Mouse (Mus musculus) gastrocnemius, adult 18-20 months (tissue): ENCODE results near the gene Aurka. TPM values are rescaled to one million over a fixed set of nuclear protein-coding genes. Genes with fewer than 3 reads are reported as not detected.

ENCODE experiments used
- DNase-seq: peaks from one replicate; pipeline ENCODE4 v3.0.0; 2021; ENCODE audit warnings: low spot score
- total RNA-seq, 2 experiments: library from RNA; stranded (reverse); gene quantifications; 2 replicates each; pipeline ENCODE4 v1.2.3; 2021

The Aurka gene
- total RNA-seq, 2 experiments from 2014 or later = 7.5 to 15.0 TPM

DNA sequence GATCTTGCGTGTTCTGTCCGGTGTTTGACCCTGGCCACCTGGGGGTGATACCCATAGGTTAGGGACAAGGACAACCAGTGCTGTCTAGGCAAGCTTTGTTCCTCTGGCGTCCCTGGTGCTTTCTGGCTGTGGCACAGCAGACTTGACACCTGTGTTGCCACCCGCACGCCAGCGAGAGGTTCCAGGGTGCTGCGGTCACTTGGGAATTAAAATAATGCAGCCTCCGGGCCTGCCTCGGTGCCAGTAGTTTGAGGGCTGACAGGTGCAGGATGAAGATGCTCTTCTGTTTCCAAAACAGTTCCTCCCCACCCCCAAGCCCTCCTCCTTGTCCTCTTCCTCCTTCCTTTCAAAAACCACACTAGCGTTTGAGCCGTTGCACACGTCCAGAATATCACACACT lies 11.6 kb upstream of the Aurka start:
- no peak for DNase-seq

DNA sequence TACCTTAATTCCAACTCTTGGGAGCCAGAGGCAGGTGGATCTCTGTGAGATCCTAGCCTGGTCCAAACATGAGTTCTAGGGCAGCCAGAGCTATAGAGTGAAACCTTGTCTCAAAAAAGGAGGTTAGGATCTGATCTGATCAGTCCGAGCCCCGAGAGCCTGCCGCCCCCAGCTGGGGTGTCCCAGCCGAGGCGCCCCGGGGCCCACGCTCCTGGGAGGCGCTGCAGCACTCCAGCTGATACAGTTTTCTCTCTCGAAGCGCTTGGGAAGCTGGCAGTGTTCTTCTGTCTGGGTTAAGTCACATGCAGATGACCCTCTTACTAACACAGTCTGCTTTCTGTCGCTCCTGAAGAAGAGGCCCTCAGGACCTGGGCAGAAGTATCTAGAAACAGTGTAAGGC lies 11.0 kb upstream of the Aurka start:
- no peak for DNase-seq

DNA sequence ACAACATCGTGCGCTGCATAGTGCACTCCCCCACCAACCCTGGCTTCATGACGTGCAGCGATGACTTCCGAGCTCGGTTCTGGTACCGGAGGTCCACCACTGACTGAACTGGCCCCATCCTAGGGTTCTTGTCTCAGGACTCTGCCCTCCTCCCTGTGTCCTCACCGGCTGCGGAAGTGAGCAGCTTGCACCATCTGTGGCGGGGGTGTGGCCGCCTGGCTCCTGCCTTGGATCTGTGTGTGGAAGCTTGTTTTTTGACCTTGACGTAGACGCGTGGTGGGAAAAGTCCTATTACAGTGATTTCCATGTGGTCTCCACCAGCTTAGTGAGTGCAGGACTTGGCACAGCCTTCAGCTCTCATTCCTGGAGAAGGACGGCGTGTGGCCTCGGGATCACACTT lies 10.2 kb upstream of the Aurka start:
- no peak for DNase-seq

DNA sequence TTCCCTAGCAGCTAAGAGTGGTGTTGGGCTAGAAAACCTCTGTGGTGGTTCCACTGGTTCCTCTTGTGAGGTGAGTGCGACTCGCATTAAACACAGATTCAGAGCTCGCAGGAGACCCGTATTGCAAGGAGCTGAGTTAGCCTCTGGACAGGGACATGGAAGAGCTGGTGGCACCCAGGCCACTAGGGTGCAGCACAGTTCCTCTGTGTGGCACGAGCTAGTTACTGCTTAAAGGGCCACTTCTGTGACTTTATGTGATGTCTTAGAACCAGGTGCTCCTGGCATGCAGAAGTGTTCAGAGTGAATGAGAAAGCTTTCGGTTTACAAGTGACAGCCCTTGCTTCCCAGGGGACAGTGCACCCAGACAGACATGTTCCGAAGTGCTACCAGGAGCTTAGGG lies 8.0 kb upstream of the Aurka start:
- no peak for DNase-seq

DNA sequence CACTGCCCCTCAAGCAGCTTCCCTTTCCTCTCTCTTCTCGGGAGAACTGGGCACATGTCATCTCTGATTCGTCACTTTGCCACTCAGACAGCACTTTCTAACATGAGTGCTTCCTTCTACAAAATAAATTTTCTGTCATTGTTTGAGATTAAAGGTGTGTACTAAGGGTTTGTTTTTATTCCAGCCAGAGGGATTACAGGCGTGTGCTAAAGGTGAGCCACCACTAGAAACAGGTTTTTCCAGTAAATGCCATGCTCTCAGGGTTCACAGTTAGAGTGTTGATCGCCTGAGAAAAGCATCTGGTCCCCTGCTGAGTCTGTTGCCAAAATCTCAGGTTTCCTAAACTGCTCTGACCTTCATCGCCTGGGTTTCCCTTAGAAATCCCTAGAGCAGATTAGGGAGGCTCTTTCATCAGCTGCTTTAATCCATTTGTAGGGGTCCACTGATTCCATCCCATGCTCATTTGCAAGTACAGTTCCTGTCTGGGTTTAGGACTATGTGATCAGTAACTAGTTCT lies 6.7 kb upstream of the Aurka start:
- DNase-seq = no peak

DNA sequence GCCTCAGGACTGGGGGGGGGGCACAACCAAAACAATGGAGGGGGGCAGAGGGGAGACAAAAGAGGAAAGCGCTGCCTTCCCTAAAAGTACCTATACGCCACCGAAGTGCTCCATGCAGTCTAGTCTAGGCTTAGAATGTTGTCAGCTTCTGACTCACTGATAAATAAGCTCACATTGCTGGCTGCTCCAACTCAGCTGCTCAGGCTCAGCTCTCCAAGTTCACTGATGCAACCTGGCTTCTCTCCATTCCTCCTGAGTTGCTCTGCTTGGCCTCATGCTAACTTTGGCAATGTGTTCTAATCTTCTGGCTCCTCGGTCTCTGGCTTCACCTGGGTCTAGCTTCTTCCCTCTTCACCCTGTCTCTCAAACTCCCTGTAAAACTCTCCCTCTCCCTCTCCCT lies 6.2 kb upstream of the Aurka start:
- DNase-seq = peak; percentile 61

DNA sequence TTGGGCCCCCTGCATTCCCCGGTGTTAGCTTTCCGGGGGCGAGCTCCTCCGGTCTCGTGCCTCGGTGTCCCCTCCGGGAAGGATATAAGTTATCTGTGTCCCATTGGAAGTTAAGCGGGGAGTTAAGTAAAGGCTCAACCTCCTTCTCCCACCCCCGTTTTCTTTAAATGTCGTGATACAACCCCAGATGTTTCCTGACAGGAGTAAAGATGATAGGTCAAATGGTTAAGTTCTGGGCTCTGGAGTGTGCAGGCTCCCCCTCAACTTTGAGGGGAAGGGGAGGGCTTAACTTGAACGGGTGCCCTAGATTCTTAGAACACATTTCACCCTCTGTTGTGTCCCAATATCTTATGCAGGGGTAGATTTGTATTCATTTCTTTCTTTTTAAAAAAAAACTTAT lies 923 bp upstream of the Aurka start:
- DNase-seq = no peak

DNA sequence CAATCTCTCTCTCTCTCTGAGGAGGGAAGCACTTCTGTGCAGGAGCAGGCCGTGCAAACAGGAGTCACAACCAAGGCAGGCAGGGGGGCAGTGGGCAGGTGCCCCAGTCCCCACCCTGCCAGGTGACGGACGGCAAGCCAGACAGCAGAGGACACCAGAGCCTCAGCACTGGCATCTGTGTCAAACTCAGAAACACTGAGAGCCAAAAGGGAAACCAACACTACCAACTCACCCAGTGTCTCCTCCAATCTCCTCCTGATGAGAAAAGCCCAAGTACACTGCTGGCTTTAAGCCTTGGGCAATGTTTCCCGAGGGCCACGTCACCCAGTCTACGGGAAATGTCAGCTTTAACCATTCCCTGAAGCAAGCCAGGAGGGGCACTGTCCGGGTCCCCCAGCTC lies 7.2 kb downstream of the Aurka start:
- DNase-seq = peak; percentile 57

DNA sequence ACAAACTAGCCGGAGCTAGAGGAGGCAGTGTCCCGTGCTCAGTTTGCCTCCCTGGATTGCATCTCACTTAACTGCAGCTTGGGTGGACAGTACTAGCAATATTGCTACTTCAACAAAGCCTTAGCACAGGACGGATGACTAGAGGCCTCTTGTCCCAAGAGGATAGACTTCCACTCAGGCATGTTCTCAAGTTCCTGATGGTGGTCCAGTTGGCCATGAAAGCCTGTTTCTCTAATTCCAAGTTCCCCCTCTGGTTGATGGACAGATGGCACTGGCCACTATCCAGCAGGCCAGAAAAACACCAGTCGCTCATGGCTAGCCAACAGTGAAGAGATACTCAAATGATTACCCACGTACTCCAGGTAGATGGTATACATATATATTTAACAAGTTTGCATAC lies 14.5 kb downstream of the Aurka start:
- DNase-seq = no peak

DNA sequence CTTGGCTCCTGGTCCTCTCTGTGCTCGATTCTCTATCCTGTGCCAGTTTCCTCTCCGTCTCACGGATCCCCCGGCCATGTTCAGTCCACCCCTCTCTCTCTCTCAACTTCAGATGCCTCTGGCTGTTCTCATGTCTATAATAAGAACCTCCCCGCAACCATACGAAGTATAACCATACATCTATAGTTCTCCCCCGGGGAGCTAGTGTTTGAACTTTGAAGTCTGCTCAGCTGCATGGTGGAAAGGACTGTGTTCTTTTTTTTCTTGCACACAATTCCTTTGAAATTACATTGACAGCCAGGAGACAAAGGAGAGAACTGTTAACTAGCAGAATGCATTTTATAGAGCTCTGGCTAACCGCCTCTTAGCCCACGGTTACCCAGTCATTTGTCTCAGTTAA lies 15.6 kb downstream of the Aurka start:
- no peak for DNase-seq

DNA sequence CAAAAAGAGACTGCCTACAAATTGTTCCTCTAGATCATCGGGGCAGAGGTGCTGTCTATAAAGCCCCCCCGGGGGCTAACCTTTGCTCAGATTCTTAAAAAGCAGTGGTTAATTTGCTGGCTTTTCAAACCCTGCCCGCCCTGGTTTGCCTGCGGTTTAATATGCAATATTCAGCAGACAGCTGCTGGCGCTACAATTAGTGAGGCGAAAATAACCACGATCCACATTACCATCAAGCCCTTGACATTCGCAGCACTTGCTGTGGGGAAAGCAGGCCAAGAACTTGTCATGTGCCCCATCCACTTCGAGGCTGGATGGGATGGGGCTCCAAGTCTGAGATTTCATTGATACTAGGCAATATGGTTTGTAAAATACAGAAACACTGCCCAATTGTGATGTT lies 17.1 kb downstream of the Aurka start:
- peak; percentile 30 for DNase-seq

DNA sequence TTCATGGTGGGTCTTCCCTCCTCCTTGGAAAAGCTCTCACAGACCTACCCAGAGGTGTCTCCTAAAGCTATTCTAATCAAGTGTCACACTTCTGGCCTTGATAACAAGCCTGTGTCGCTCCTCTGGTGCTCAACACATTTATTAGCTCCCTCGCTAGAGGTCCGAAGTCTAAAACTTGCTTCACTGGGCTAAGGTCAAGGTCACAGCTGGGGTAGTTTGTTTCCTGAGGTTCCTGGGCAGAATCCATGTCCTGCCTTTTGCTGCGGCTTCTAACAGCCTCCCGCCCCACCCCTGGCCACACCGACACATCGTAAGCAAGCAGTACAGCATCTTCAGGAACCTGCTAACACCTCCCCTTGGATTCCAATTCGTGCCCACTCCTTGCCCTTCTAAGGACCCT lies 19.6 kb downstream of the Aurka start:
- no peak for DNase-seq

DNA sequence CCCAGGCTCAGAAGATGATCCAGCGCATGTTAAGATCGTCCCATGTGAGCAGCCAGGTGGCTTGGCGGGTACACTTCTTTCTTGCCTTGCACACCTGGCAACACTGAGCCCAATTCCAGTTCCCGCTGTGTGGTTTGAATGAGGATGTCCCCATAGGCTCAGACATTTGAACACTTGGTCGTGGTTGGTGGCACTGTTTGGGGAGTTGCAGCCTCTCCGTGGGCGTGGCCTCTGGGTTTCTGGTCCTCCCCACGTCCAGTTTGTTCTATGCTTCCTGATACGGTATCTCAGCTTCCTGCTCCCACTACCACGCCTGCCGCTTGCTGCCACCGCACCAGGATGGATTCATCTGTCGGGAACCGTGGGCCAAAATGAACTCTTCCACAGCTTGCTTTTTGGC lies 20.6 kb downstream of the Aurka start:
- DNase-seq = no peak

DNA sequence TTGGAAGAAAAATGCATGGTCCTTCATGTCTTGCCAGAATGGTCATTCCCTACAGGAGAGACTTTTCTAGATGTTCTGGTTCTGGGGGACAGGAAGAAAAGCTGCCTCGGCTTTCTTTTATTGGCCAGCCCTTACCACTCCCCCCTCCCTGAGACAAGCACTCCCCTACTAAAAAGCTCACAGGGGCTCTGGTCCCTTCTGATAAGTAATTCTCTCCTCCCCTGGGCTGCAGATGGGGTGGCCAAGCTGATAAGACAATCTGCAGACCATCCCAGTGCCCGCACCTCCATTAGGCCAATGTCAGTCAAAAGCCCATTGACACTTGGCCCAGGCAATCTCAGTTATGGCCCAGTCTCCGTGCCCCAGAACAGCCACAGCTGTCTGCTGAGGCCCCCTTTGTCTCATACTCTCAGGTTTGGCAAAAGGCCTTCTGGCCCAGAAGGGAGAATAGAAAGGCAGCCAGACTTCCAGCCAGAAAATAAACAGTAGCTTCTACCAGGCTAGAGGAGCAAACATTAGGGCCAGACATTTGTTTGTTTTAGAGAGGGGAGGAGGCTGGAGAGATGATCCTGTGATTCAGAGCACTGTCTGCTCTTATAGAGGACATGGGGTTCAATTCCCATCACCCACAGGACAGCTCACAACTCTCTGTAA lies 21.9 kb downstream of the Aurka start:
- DNase-seq = no peak

DNA sequence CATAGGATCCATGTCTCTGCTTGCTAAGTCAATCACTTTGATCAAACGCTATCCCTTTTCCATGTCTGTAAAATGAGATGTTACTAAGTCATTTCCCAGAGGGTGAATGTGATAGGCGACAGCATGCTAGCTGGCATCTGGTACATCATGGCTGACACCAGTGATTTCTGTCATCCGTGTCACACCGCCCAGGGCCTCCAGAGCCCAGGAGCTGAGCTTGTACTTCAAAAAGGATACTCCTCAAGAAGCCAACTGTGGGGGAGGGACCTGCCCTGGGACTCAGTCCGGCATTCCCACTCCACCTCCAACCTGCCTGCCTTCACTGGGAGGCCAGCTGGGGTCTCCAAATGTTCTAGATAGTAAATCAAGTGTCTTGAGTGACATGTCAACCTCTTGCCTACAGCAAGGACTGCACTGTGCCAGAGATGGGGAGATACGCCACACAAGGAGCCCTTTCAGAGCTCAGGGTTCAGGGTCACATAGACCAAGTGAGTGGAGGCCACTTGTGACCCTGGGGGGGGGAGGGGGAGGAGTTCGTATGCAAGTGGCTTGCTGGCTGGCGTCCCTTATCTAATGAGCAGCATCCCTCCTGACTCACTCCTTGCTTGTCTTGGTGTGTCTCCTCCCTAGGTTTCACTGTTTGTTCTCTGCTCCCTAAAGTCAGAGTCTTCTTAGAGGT lies 23.3 kb downstream of the Aurka start:
- DNase-seq = no peak

DNA sequence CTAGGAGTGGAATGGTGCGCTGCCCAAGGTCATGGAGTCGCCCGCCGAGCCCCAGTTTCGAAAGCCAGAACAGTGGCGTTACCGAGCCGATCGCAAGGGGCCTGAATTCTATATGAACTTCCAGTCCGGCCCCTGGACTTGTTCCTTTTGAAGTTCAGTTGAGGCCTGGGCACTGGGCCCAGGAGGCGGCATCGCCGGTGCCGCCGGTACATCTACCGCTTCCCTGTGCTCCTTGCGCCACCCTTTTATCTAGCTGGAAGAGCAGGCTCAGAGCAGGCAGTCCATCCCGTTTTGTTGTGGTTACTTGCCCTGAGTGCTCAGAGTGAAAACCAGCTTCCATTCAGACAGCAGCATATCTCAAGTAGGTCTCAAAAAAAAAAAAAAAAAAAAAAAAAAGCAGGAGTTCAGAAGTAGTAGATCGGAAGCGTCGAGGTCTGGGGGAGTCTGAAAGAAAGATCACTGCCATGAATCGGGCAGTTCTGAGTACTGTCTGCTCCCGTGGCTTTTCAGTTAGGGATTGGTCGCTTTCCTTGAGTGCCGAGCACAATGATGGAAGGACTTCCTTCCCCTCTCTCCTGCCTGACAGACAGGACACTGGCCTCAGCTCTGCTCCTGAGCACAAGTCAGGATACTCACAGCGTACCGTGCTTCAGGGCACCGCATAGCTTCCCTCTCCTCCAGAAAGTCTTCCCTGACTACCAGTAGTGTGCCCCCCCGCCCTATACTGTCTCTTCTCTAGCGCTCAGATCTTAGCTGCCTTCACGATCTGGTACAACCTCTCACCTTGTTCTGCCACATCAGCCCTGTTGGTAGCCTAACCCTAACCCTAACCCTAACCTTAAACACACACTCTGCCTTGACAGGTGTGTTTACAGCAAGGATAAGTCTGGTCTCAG lies 24.1 kb downstream of the Aurka start:
- peak; percentile 48 for DNase-seq

DNA sequence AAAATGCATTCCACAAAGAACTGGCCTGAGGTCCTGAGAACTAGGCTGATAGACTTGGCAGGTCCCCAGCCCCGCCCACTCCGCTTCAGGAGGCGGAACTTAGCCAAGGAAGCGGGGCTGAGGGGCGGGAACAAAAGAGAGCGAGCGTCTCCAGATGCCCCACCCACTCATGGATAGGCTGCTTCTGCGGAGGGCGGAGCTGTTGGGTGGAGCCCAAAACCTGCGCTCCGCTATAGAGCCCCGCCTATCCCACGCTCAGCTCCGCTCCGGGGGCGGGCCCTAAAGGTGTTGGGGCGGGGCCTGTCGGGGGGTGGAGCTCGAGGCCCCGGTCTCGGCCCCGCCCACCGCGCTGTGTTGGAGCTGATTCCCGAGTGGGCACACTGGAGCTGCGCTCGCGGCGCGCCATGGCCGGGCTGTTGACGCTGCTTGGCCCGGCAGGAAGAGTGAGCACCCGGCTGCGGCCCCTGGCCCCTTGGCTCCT lies 25.0 kb downstream of the Aurka start, which contains the start of gene Fam210b:
Gene Fam210b (plus strand): TSS at position 308 of the 481 bp plus-strand sequence.
- peak; percentile 98 for DNase-seq

DNA sequence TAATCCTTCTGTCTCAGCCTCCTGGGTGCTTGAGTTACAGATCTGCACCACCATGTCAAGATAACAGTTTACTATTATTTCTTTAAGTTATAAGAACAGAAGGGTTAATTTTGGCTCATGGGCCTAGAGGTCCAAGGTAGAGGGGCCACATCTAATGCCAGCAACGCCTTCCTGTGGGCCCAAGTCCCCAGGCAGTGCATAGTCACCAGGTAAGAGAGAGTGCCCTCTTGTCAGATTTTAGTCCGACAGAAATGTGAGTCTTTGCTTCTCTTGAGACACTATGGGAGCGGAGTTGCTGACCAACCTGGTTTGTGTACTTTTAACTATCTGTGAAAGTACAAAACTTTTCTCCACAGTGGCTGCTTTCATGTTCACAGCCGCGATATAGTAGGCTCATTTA lies 25.7 kb downstream of the Aurka start:
- no peak for DNase-seq

DNA sequence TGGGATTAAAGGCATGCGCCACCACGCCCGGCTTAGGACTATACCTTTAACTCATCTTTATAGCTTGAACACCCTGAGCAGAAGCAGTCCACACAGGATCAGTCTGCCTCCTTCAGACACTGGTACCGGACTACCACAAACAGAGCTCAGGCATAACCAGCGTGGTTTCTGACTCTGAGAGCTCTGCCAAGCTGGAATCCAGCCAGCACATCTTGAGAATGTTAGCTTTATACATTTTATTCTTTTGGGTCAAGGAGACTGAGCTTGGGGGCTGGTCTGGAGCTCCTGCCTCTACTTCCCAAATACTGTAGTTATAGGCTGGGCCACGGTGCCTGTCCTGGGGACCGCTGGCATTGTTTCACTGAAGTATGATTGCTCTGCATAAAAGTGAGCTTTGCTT lies 26.6 kb downstream of the Aurka start:
- no peak for DNase-seq

DNA sequence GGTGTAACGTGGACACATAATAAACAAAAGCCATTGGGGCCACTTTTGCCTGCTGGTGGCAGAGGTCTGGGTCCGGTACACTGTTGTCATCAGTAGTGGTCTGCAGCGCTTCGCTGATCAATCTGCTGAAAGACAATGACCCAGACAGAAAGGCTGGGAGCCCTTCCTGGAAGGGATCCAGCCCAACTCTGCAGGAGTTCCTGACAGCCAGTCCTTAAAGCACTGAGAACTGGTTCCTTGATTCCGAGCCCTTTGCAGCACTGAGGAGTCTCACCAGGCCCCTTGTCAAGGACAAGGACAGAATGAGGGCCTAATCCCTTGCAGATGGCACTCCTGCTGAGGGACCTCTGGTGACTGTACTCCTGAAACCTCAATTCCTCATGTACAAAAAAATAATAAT lies 28.7 kb downstream of the Aurka start:
- no peak for DNase-seq

DNA sequence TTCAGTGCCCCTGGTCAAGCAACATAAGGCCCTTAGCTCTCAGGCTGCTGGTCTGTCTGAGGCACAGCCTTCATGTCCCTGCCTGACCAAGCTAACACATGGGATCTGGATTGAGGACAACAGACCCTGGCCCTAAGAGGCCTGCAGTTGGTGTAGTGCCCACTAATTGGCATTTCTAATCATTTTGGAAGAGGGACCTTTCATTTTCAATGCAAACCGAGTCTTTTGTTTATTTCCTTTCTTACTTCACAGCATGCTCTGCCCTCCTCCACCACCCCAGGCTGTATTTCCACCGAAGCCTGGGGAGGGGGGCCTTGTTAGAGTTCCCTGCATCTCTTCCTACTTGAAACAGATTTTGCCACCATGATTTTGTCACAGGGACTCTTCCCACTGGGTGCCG lies 29.4 kb downstream of the Aurka start:
- no peak for DNase-seq
